ENCODE assay signal across 18 mouse cellular contexts in genomic region chr10:125838982-125839381, GRCm38 (mm10).
DNase-seq lines count a peak whose midpoint lies in the region; ATAC-seq and TF ChIP-seq lines count a peak whose summit lies in the region.
"Had no signal": no experiment of that assay in that cellular context is flagged by ENCODE, and none has a peak within 500 bp of the region (broad histone marks: within the 10 kb centered on the region; RNA-seq: fewer than 3 reads in every experiment).

No protein-coding gene starts in this region.

- H3K9ac ChIP-seq in hindbrain, embryonic 12.5 days: no peak overlapping the region
- no peak overlapping the region for H3K9ac ChIP-seq in hindbrain, postnatal 0 days (replicated peaks; ENCODE audit: low read length)
- H3K9ac ChIP-seq in intestine, postnatal 0 days (ENCODE audit: low read depth, low read length): no peak overlapping the region

- no peaks in the 10 kb centered on the region for H3K27me3 ChIP-seq in hindbrain, embryonic 10.5 days (ENCODE audit: insufficient read depth, poor library complexity, severe bottlenecking)
- no peaks in the 10 kb centered on the region for H3K27me3 ChIP-seq in hindbrain, embryonic 12.5 days
- peaks cover 11% of the 10 kb centered on the region; the same call in 1 of the 2 replicates for H3K27me3 ChIP-seq in E14TG2a.4 (ENCODE audit: insufficient read depth, low read length)
- no peaks in the 10 kb centered on the region for H3K27me3 ChIP-seq in hindbrain, postnatal 0 days (ENCODE audit: insufficient read depth, low read length)
- H3K27me3 ChIP-seq in intestine, postnatal 0 days (replicated peaks; ENCODE audit: control insufficient read depth, insufficient read depth, low read length): no peaks in the 10 kb centered on the region
- H3K27me3 ChIP-seq: neural tube, embryonic 13.5 days had no signal

- H3K36me3 ChIP-seq in hindbrain, embryonic 10.5 days: no peaks in the 10 kb centered on the region
- no peaks in the 10 kb centered on the region for H3K36me3 ChIP-seq in hindbrain, embryonic 12.5 days
- H3K36me3 ChIP-seq in E14TG2a.4 (ENCODE audit: insufficient read depth, low read length): no peaks in the 10 kb centered on the region
- no peaks in the 10 kb centered on the region for H3K36me3 ChIP-seq in hindbrain, postnatal 0 days (ENCODE audit: insufficient read depth, low read length)
- no peaks in the 10 kb centered on the region for H3K36me3 ChIP-seq in intestine, postnatal 0 days (ENCODE audit: control insufficient read depth, insufficient read depth)
- H3K36me3 ChIP-seq: G1E; neural tube, embryonic 13.5 days had no signal

- H3K9me3 ChIP-seq in hindbrain, embryonic 10.5 days: no peaks in the 10 kb centered on the region
- no peaks in the 10 kb centered on the region for H3K9me3 ChIP-seq in hindbrain, embryonic 12.5 days (replicated peaks)
- 0 out of 2 replicates have a peak, but pooled peaks cover 4% of the 10 kb centered on the region for H3K9me3 ChIP-seq in E14TG2a.4 (ENCODE audit: low read length)
- H3K9me3 ChIP-seq in hindbrain, postnatal 0 days (ENCODE audit: low read length): no peaks in the 10 kb centered on the region
- H3K9me3 ChIP-seq in intestine, postnatal 0 days (ENCODE audit: control insufficient read depth): no peaks in the 10 kb centered on the region
- H3K9me3 ChIP-seq: neural tube, embryonic 13.5 days had no signal

- no peak for TF ChIP-seq CTCF in E14TG2a.4 (conservative IDR thresholded peaks at IDR 0.05; ENCODE audit: low read length)
- no peak for TF ChIP-seq CTCF in brain, embryonic 14.5 days (IDR thresholded peaks at IDR 0.05; ENCODE audit: borderline replicate concordance, extremely low read depth, insufficient read depth, insufficient read length)
- no peak for TF ChIP-seq CTCF in hindbrain, postnatal 0 days (IDR thresholded peaks at IDR 0.05; ENCODE audit: low read depth)
- TF ChIP-seq CTCF in intestine, postnatal 0 days (IDR thresholded peaks at IDR 0.05; ENCODE audit: low read depth): no peak

- peak overlapping the region; percentile 79 for H3K27ac ChIP-seq in hindbrain, embryonic 10.5 days
- no peak overlapping the region for H3K27ac ChIP-seq in hindbrain, embryonic 12.5 days
- no peak overlapping the region for H3K27ac ChIP-seq in hindbrain, postnatal 0 days
- H3K27ac ChIP-seq in intestine, postnatal 0 days (ENCODE audit: low read depth, low read length): no peak overlapping the region
- H3K27ac ChIP-seq: macrophage; neural tube, embryonic 13.5 days had no signal

- TF ChIP-seq POLR2A in brain, embryonic 14.5 days (IDR thresholded peaks at IDR 0.05; ENCODE audit: borderline replicate concordance, extremely low read depth, insufficient read depth, insufficient read length, poor library complexity, severe bottlenecking): no peak

- no peak overlapping the region; the same call in 1 of the 2 replicates for H3K4me2 ChIP-seq in hindbrain, embryonic 12.5 days (replicated peaks)
- H3K4me2 ChIP-seq in hindbrain, postnatal 0 days (ENCODE audit: low read depth, low read length): 0 out of 2 replicates have a peak overlapping the region, but pooled peaks have one; percentile 2
- no peak overlapping the region for H3K4me2 ChIP-seq in intestine, postnatal 0 days (replicated peaks; ENCODE audit: low read depth)
- H3K4me2 ChIP-seq: liver, embryonic 11.5 days had no signal

- H3K4me1 ChIP-seq in hindbrain, embryonic 10.5 days (replicated peaks): peaks cover 18% of the 10 kb centered on the region
- H3K4me1 ChIP-seq in hindbrain, embryonic 12.5 days: peaks cover 7% of the 10 kb centered on the region
- peaks cover 28% of the 10 kb centered on the region for H3K4me1 ChIP-seq in E14TG2a.4 (replicated peaks; ENCODE audit: low read depth, low read length)
- 0 out of 2 replicates have a peak, but pooled peaks cover 5% of the 10 kb centered on the region for H3K4me1 ChIP-seq in hindbrain, postnatal 0 days (ENCODE audit: insufficient read depth, low read length)
- no peaks in the 10 kb centered on the region for H3K4me1 ChIP-seq in intestine, postnatal 0 days (replicated peaks; ENCODE audit: control insufficient read depth, insufficient read depth, low read length)

- DNase-seq in hindbrain, embryonic 10.5 days (ENCODE audit: low spot score): no peak
- DNase-seq in brain, embryonic 14.5 days (ENCODE audit: low read depth): peak; percentile 20
- DNase-seq in hindbrain, postnatal 0 days (ENCODE audit: low spot score): no peak
- DNase-seq in layer of hippocampus, adult 8-10 months (ENCODE audit: low spot score in 2 of 2): no peak
- DNase-seq: cerebellum, adult 9-11 months; heart, postnatal 10 days; kidney, adult 9 months; lung, adult 2 months; spleen, adult 18-20 months; thymus, adult 2 months had no signal

- 74% methylated on average over 11 of the region's 11 CpGs for WGBS in hindbrain, embryonic 10.5 days
- WGBS in hindbrain, embryonic 12.5 days: 62% methylated on average over 11 of the region's 11 CpGs
- 77% methylated on average over 11 of the region's 11 CpGs for WGBS in hindbrain, postnatal 0 days
- WGBS in intestine, postnatal 0 days: 80% methylated on average over 11 of the region's 11 CpGs

- H3K4me3 ChIP-seq in hindbrain, embryonic 10.5 days: no peak overlapping the region
- H3K4me3 ChIP-seq in hindbrain, embryonic 12.5 days: no peak overlapping the region
- H3K4me3 ChIP-seq in E14TG2a.4 (replicated peaks; ENCODE audit: low read length): 0 out of 2 replicates have a peak overlapping the region, but pooled peaks have one; percentile 1
- no peak overlapping the region for H3K4me3 ChIP-seq in hindbrain, postnatal 0 days (ENCODE audit: low read length)
- no peak overlapping the region for H3K4me3 ChIP-seq in intestine, postnatal 0 days (ENCODE audit: low read depth, low read length)
- H3K4me3 ChIP-seq: neural tube, embryonic 13.5 days had no signal

- ATAC-seq in hindbrain, embryonic 12.5 days (ENCODE audit: low FRiP score): no peak
- no peak for ATAC-seq in hindbrain, postnatal 0 days
- ATAC-seq in intestine, postnatal 0 days: no peak
- ATAC-seq: inflammation-experienced regulatory T-cells, adult 6 months had no signal
